Mouse (Mus musculus) T-helper 17 cell (primary cell): Measurements from ENCODE around the gene Parp11.

Source experiments
- in situ Hi-C, 2 experiments: fragments of 300-600 bp; cut with MboI, MseI; formaldehyde crosslinking; loops; 1 replicate in 1 of 2; 2 replicates in 1 of 2; pipeline ENCODE4 v1.15.1; 2025; ENCODE audit warnings: high pct_unique_total_duplicates in 2 of 2

Parp11 gene

DNA sequence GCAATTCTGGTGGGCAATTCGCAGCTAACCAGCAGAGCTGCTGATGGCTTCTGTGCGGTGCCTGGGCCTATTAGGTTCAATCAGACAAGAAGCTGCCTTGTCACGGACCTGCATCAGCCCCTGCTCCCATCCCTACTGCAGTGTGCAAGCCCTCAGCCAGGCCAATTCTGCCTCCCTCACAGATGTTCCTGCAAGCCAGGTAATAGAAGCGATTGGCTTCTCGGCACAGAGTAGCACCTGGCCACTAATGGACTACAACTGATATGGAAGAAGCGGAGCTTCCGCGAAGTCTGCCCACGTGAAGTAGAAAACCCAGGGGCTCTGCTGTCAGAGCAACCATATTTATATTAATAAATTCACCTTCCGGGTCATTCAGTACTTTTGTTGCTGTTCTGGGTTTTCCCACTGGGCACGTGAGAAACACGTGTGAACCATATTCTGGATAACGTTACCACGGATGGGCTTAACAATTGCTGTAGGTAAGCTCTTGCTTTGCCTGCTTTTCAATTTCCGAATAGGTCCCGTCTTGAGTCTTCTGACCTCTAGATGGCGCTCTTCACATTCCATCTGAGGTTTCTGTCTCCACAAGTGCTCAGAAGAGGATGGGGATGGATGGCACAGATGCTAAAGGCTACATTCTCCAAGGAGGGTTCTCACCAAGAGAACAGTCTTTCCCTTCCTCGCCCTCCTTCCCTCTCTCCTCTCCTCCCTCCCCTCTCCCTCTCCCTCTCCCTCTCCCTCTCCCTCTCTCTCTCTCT lies 95.2 kb downstream of the Parp11 start:
- in situ Hi-C loops: loop anchor here in 1 of 2 experiments (10.0 kb wide), 2 partner anchors 83 to 403 kb away; no protein-coding TSS in a partner anchor
